Mouse (Mus musculus) erythroblast, adult 5-6 weeks (primary cell): ENCODE results near the gene Psmb3. TPM values are rescaled to one million over a fixed set of nuclear protein-coding genes. Genes with fewer than 3 reads are reported as not detected.
"Not testable (repeated sequence)": the region's sequence is repeated elsewhere in the genome, so short reads cannot be mapped to it uniquely, and the experiment has no call there.

Experiments
- ATAC-seq: replicated peaks from 2 replicates; pipeline ENCODE4 v1.8.0; 2016; ENCODE audit warnings: moderate number of reproducible peaks, mild to moderate bottlenecking, moderate TSS enrichment, inconsistent platforms; ENCODE audit not compliant: poor library complexity, low FRiP score, severe bottlenecking
- total RNA-seq, 2 experiments: library from RNA; stranded (forward) in 1 of 2; stranded (reverse) in 1 of 2; fragments of 150-400 nt in 1 of 2; fragments of 200-764, 138-1000 nt in 1 of 2; gene quantifications; 2 replicates each; pipeline versions ENCODE4 v1.2.3 to v1.2.4; 2015 to 2017; ENCODE audit warnings: low replicate concordance in 2 of 2

Psmb3 gene
- total RNA-seq, 2 experiments from 2014 or later, result 37.0 to 40.3 TPM

DNA sequence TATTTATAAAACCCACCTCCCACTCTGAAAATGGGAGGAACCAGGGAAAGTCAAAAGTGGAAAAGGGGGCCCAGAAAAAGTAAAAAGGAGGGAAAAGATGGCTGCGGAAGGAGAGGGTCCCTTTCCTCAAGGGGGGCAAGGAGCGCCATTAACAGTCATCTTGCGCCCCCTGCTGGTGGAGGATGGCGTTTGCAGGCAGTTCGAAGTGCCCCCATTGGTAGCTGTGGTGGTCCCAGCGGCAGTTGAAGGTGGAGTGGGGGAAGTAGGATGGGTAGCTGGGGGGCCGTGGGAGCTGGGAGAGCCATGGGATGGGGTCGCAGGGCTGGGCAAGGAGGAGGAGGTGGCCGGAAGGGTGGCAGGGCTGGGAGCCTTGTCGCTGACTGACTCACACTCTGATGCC lies 13.3 kb upstream of the Psmb3 start:
- peak; percentile 41; the same call in 1 of the 2 replicates for ATAC-seq

GRCm38 (mm10) chr11:97694435-97694834 lies 8.8 kb upstream of the Psmb3 start:
- ATAC-seq, result no peak

- ATAC-seq, result no peak
Measured at GRCm38 (mm10) chr11:97694921-97695711, 8.1 kb upstream of the Psmb3 start.

- ATAC-seq, result no peak
Measured at GRCm38 (mm10) chr11:97695712-97696401, 7.3 kb upstream of the Psmb3 start.

GRCm38 (mm10) chr11:97696669-97697068 lies 6.5 kb upstream of the Psmb3 start:
- no peak for ATAC-seq

- no peak for ATAC-seq
Measured at GRCm38 (mm10) chr11:97697199-97697890, 5.9 kb upstream of the Psmb3 start.

GRCm38 (mm10) chr11:97697891-97698529 lies 5.2 kb upstream of the Psmb3 start:
- no peak for ATAC-seq

DNA sequence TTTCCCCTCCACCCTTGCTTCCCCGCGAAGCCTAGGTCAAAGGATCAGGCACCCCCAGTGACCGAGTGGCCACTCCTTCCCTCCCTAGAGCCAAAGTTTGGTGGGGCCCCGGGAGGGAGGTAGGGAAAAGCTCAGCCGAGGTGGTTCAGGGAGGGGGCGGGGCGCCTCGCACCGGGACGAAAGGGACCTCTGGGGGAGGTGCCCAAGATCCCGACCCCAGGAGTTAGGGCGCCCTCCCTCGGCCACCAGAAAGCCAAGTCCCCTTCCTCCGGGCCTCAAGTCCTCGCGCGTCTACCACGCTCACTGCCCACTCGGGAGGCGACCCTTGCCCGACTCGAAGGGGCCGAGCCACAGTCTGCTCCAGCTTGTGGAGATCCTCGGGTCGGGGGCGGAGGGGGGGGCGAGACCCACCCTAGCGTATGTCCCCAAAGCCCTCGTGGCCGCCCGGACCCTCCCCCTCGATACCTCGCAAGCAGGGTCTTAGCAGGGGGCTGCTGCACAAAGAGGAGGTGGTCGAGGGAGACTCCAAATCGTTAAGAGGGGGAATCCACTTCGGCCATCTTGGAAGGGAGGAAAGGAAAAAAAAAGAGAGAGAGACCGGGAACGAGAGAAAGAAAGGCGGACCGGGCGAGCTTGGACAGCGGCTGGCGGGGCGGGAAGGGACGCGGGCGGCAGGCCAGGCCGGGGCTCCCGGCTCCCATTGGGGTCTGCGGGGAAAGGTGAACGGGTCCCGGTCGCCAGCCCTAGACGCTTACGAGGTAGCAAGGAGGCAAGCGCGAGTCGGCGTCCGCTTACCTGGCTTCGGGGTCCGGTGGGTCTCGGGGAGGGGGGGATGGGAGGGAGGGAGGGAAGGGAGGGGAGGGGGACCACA lies 4.2 kb upstream of the Psmb3 start:
- ATAC-seq, result no peak

- ATAC-seq, result no peak
Measured at GRCm38 (mm10) chr11:97699626-97700002, 3.6 kb upstream of the Psmb3 start.

DNA sequence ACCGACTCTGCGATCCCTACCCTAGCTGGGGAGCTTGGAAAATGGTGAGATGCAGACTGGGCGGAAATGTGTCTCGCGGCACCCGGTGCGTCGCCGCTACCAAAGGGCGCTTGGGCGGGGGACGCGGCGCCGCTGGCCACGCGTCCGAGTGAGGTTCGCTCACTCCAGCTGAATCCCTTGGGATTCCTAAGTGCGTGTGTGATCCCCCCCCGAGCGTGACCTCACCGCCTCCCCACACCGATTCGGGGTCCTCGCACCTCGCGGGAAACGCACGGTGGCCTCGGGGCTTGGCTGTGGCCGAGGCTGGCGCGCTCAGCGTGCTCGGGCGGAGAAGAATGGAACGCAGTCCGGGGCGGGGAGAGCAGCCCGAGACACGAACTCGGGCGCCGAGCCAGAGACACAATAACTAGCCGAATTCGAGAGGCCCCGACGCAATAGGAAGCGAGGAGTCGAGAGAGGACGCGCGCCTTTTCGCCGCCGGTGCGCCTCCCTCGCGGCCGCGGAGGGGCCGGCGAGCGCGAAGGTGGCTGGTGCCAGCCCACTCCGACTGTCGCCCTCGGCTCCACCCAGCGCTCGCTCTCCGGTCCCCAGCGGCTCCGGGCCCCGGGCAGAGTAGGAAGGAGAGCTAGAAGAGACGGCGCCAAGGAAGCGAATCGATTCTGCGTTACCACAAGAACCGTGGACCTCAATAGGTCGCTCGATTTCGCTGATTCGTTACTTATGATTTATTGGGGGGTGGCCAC lies 3.0 kb upstream of the Psmb3 start, which contains the start of gene Pcgf2:
TSS of gene Pcgf2 (minus strand) at position 495 of the 743 bp plus-strand sequence.
- ATAC-seq, result no peak

DNA sequence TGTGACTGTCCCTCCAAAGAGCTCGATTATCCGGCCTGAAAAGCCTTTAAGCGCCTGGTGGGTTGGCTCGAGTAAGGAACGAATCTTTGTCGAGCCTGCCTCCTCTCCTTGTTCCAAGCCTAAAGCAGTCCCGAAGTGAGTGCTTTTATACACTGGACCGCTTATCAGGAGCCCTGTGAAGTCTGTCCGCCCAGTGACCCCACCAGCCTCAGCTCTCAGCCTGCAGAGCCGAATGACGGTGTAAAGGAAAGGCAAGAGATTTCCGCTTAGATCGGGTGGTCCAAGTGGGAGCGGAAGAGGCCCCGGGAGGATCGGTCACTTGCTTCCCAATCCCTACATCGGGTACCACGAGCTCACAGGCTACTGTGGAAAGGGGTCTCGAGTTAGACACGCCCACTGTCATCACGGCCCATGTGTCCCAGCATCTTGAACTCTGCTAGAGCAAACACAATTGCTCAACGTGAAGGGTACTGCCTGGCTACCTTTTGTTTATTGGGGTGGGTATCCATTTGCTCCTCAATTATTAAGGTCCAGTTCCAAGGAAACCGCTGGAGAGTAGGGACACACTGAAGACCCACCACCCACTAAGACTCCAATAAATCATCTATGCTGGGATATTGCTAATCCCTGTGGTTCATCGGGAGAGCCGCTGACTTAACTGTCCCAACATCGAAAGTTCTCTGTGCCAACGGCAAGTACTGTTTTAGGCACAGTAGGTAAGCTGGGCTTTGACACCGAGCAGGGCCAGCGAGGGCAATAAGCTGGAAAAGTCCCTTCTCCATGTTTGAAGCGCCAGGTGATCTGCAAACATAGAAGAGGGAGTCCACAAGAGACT lies 2.2 kb upstream of the Psmb3 start:
- no peak for ATAC-seq

DNA sequence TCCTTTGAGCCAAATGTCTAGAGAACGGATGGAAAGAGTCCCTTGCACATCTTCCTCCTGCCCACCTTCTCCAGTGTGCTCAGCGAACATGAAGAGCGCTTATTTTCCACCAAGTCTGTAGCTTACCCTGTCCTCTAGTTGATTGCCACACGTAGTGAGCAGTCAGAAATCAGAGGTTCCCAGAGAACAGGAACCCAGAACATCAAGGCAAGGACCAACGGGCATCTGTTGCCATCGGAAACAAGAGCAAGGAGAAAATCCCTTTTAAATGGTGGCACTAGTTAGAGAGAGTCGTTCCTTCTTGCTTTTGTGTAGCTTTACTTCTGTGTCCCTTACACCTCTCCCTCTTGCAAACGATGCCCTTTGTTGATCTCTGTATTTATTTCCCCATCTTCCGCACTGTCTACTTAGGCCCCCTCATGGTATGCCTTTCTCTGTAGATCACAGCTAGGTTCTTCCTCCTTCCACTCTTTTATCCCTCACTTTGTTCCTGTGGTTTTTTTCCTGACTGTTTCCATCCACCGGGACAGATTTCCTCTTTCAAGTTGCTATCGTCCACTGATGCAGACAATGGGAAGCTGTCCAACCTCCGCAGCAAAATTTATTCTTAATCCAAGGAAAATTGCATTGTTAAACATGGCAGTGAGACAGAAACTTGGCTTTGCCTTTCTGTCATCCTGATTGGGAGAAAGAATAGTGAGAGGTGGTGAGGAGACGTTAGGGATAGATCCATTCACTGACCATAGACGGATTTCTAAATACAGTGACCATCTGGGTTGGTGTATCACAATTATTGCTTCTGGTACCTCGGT lies 1.4 kb upstream of the Psmb3 start:
- no peak for ATAC-seq

GRCm38 (mm10) chr11:97702393-97702745 lies 830 bp upstream of the Psmb3 start:
- ATAC-seq, result peak; percentile 12; the same call in 1 of the 2 replicates

GRCm38 (mm10) chr11:97710067-97710466 lies 6.9 kb downstream of the Psmb3 start:
- not testable (repeated sequence) for ATAC-seq

GRCm38 (mm10) chr11:97711200-97711900 lies 8.2 kb downstream of the Psmb3 start:
- ATAC-seq, result peak; percentile 36; the same call in 1 of the 2 replicates

DNA sequence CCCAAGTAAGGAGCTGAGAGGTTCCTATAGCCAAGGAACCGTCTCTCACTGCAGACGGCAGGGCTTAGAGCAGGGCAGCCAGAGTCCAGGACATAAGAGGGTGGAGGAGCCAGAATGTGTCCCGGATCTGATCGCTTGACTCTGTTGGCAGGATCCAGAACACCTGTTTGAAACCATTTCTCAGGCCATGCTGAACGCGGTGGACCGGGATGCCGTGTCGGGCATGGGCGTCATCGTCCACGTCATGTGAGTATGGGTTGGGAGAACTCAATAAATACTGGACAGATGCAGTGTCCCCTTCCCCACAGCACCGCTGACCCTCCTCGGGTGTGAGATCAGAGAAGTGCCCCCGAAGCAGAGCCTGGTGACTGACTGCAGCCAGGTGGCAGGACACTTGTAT lies 9.1 kb downstream of the Psmb3 start:
- no peak for ATAC-seq
